Mouse (Mus musculus): ENCODE measurements around the gene Lrrc10.

GRCm38 (mm10) chr10:117031160-117031559 is 14.0 kb upstream of the Lrrc10 start:
- TF ChIP-seq POLR2A (IDR thresholded peaks at IDR 0.05; ENCODE audit: low read depth, low read length) (no peak), CTCF (conservative IDR thresholded peaks at IDR 0.05; ENCODE audit: insufficient read depth, insufficient read length, low read depth, low read length) (no peak)
